Mouse (Mus musculus): ENCODE results near the gene Prcp.

- TF ChIP-seq CTCF (IDR thresholded peaks at IDR 0.05) (peak; percentile 66), EP300 (IDR thresholded peaks at IDR 0.05) (no peak)
Observed at GRCm38 (mm10) chr7:92827981-92828380, 46.3 kb upstream of the Prcp start.

Measured in lung, postnatal 0 days (tissue).